Mouse (Mus musculus) MEL (cell line): ENCODE measurements at regions not wholly inside any gene's neighbourhood (a gene's known extent, or its start where the extent isn't known, plus 50 kb on each side); places are given as distances from the start of the nearest gene placed in this dataset.

ENCODE experiments used
- CTCF ChIP-seq, 3 experiments: IDR thresholded peaks in 2 of 3; conservative IDR thresholded peaks in 1 of 3; 2 replicates each; pipeline ENCODE4 v1.5.1; 2011 to 2012; ENCODE audit warnings: low read length in 3 of 3, low read depth in 2 of 3, mild to moderate bottlenecking in 2 of 3, improper control_type of control experiment in 1 of 3, inconsistent platforms in 1 of 3, mixed read lengths in 1 of 3, moderate library complexity in 1 of 3; ENCODE audit not compliant: control insufficient read depth in 1 of 3, insufficient read depth in 1 of 3, poor library complexity in 1 of 3, severe bottlenecking in 1 of 3
- TBP ChIP-seq: IDR thresholded peaks from 2 replicates; pipeline ENCODE4 v1.8.0; 2011; ENCODE audit warnings: low read depth, low read length, improper control_type of control experiment

GRCm38 (mm10) chr5:52940645-52941044 is 97.2 kb upstream of the Slc34a2 start:
- no peak for TF ChIP-seq TBP
- TF ChIP-seq CTCF (IDR thresholded peaks at IDR 0.05 in 2 of 3, conservative IDR thresholded peaks at IDR 0.05 in 1 of 3; ENCODE audit: control insufficient read depth in 1 of 3, insufficient read depth in 1 of 3, low read depth in 2 of 3, low read length in 3 of 3, poor library complexity in 1 of 3, severe bottlenecking in 1 of 3): no peak
